Mouse (Mus musculus): Measurements from ENCODE around the gene Lrrc55.
"Not testable (repeated sequence)": the region's sequence is repeated elsewhere in the genome, so short reads cannot be mapped to it uniquely, and the experiment has no call there.

Gene Lrrc55

DNA sequence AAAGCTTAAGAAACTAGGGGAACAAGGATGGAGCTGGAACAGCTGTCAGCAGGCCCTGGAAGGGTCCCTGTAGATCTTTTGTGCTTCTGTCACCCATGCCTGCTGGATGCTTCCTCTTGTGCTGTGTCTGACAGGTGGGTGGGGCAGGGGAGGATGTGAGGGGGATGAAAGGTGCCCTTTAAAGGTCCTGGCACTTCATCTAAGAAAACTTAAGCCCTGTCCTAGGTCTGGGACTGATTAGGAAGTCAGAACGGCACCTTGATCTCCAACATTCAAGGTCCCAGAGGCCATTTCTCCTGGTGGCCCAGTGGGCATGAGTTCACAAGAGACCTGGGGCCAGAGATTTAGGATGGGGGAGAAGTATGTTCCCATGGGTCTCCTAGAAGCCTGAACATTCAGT, at the start of gene Lrrc55:
Lrrc55 (minus strand) TSS at position 297 of the 400 bp plus-strand sequence.
- no peak for DNase-seq (ENCODE audit: low spot score)

DNA sequence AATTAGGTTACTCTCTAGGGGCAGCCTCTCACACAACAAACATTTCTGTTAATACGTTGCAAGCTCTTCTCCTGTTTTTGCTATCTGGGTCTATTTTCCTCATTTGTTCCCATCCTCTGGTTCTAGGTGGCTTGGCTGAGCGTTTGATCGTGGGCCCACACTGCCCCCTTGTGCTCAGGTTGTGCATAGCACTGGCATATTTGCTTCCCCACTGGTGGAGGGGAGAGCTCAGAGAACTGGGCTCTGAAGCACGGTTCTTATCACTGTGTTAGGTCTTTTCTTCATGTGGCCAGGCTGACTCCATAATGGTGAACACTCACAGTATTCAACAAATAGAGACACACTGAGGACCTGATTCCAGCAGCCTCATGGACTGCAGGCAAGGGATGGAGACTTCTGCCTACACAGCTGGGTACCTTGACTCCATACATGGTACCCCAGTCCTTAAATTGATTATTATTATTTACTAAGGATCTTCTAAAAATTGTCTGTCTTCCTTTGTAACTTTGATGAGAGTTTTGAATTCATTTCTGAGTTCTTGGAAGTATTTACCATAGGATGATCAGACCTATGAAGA, 49.6 kb upstream of the Lrrc55 start:
- DNase-seq (ENCODE audit: low spot score): peak; percentile 85

- no peak for DNase-seq (ENCODE audit: low spot score)
Observed at GRCm38 (mm10) chr2:85245737-85246136, 48.7 kb upstream of the Lrrc55 start.

GRCm38 (mm10) chr2:85238068-85238667, 41.2 kb upstream of the Lrrc55 start:
- no peak for DNase-seq (ENCODE audit: low spot score)

- not testable (repeated sequence) for DNase-seq (ENCODE audit: low spot score)
Observed at GRCm38 (mm10) chr2:85237231-85237630, 40.2 kb upstream of the Lrrc55 start.

- DNase-seq (ENCODE audit: low spot score): no peak
Observed at GRCm38 (mm10) chr2:85230771-85231511, 33.9 kb upstream of the Lrrc55 start.

DNA sequence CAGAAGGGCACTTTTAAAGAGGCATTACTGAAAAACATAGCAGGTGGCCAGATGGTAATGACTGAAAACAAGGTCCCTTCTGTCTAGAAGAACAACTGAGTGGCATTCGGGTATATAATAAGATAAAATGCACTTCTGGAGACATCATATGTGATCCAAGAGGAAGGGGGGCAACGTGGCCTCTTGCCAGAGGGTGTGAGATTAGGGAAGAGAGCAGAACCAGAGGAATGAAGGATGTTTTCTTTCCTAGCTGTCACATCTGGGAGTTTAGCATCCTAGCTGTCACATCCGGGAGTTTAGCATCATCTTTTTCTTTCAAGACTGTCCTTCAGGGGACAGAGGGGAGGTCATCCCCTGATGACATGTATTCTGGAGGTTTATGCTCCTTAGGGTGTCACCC, 32.6 kb upstream of the Lrrc55 start:
- no peak for DNase-seq (ENCODE audit: low spot score)

DNA sequence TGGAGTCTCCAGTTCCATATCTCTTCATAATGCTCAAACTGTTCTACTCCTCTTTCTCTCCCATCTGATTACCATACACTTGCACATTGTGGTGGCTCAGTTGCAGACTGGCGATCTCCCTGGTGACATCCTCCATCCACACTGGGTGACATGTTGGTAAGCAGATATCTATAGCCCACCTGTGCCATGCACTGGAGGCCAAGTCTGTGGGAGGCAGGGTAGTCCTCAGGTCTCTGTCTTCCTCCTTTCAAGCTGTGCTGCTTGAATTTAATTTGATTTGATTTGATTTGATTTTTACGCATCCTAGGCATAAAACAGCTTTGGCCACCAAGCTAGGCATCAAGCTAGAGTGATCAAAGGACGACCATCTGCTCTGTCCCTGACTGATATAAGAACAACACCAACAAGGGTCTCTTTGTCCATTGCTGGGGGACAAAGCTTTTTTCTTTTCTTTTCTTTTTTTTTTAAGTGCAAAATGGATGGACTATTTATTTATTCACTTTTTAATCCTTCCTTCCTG, 30.9 kb upstream of the Lrrc55 start:
- DNase-seq (ENCODE audit: low spot score): no peak

- peak; percentile 13 for DNase-seq (ENCODE audit: low spot score)
Observed at GRCm38 (mm10) chr2:85224221-85225179, 27.5 kb upstream of the Lrrc55 start.

DNA sequence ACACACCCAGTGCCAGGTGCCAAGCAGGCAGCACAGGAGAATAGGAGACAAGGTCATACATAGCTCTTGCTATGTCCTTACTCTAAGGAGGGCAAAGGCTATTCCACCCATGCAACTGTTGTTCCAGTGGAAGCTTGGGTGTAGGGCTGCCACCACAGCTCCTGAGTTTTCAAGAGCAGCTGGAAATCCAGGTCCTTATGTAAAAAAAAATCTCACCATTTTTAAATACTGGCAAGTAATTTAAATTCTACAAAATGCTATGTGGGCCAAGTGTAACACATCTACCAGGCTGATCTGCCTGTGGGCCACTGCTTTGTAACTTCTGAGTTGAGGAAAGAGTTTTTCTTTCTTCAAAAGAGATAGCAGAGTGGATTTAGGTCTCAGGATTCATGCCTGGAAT, 19.6 kb upstream of the Lrrc55 start:
- no peak for DNase-seq (ENCODE audit: low spot score)

GRCm38 (mm10) chr2:85213746-85214145, 16.7 kb upstream of the Lrrc55 start:
- no peak for DNase-seq (ENCODE audit: low spot score)

GRCm38 (mm10) chr2:85209301-85209700, 12.3 kb upstream of the Lrrc55 start:
- DNase-seq (ENCODE audit: low spot score): no peak

DNA sequence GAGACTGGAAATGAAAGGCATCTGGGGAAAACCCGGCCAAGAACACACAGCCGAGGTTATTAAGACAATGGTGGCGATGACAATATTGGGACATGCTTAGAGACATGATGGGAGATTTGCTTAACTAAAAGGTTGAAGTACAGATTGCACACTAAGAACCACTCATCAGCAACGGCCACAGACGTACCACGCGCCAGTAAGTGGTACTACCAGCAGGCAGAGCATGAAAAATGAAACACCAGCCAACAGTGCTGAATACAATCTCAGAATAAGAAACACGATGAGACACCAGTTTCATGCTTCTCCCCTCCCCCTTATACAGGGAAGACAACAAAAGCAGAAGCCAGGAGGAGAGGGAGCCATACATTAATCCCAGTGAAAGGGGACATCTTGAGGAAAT, 8.2 kb upstream of the Lrrc55 start:
- DNase-seq (ENCODE audit: low spot score): no peak

GRCm38 (mm10) chr2:85198011-85198965, 1.3 kb upstream of the Lrrc55 start:
- peak; percentile 51 for DNase-seq (ENCODE audit: low spot score)

GRCm38 (mm10) chr2:85194566-85194965, 2.4 kb downstream of the Lrrc55 start:
- DNase-seq (ENCODE audit: low spot score): no peak

DNA sequence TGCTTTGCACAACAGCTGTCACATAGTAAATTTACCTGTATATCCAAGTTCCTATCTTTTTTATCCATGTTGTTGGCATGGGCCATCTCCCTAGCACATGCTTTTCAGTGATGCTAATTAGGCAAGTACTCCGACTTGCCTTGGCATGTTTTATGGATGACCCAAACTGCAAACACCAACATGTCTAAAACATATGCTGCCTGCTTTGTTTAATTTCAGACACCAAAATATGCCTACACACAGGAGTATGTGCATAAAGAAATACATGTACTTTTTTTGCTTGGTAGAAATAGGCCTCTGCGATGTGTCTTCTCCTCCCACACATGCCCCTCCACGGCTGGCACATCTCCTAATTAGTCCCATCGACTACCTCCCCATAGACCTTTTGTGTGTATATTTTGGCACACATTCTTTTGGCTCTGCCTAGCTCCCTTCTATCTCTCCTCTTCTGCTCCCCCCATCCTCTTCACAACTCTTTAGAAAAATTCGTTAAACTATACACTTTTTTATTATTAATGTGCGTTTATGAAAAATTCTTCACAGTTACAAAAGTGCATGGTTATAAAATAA, 9.3 kb downstream of the Lrrc55 start:
- DNase-seq (ENCODE audit: low spot score): no peak

GRCm38 (mm10) chr2:85178139-85178800, 18.7 kb downstream of the Lrrc55 start:
- DNase-seq (ENCODE audit: low spot score): no peak

- no peak for DNase-seq (ENCODE audit: low spot score)
Observed at GRCm38 (mm10) chr2:85173545-85173944, 23.5 kb downstream of the Lrrc55 start.

DNA sequence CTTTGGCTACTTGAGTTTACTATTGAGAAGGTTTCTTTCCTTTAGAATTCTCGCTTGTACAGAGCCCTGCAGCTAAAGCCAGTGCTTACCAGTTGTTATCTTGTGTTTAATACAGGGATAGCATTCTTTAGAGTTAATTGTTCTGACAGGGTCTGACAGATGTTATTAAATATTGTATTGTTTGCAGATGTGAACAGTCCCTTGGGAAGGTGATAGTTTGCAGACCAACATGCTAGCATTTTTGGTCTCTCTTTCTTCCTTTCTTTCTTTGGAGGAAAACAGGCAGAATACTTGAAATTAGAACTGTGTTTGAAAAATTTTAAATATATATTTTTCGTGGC, 24.3 kb downstream of the Lrrc55 start:
- peak; percentile 14 for DNase-seq (ENCODE audit: low spot score)

All from embryo, embryonic 10.5 days (tissue).